Mouse (Mus musculus): ENCODE measurements around the gene Nr1d1. TPM values are rescaled to one million over a fixed set of nuclear protein-coding genes. Genes with fewer than 3 reads are reported as not detected.
A peak's percentile ranks its signal among the peaks of the same experiment; 100 is the strongest.

Nr1d1 gene
- total and polyA plus RNA-seq, 3 experiments = 2.0 to 5.6 TPM; not detected in 1

- peak; percentile 73; the same call in 1 of the 2 replicates for TF ChIP-seq ETS1 (IDR thresholded peaks at IDR 0.05; ENCODE audit: low read depth, low read length)
- no peak for TF ChIP-seq MEF2A (IDR thresholded peaks at IDR 0.05; ENCODE audit: extremely low read depth, insufficient replicate concordance, low read depth, low read length, poor library complexity, severe bottlenecking)
- no peak for TF ChIP-seq POLR2AphosphoS5 (IDR thresholded peaks at IDR 0.05; ENCODE audit: borderline replicate concordance, low read depth, low read length)
Measured at GRCm38 (mm10) chr11:98809457-98810290, 34.5 kb upstream of the Nr1d1 start (continued).

GRCm38 (mm10) chr11:98808417-98808816 is 33.3 kb upstream of the Nr1d1 start:
- no peak for DNase-seq (ENCODE audit: low read depth, low spot score)
- TF ChIP-seq GATA1 (IDR thresholded peaks at IDR 0.05; ENCODE audit: low read depth, low read length) (0 out of 2 replicates have a peak, but pooled peaks have one; percentile 23), ZC3H11A (IDR thresholded peaks at IDR 0.05; ENCODE audit: low read depth, low read length) (no peak), ZNF384 (IDR thresholded peaks at IDR 0.05; ENCODE audit: low read depth, low read length) (peak; percentile 68)
- peaks cover 29 to 32% of the 10 kb centered on the region in 2 experiments for H3K36me3 ChIP-seq (ENCODE audit: control insufficient read depth in 1 of 2, insufficient read depth in 2 of 2, low read length in 2 of 2)
- H3K79me2 ChIP-seq (ENCODE audit: control insufficient read depth, insufficient read depth, low read length, poor library complexity) = peaks cover 29% of the 10 kb centered on the region
- no peaks in the 10 kb centered on the region for H3K27me3 ChIP-seq (ENCODE audit: control insufficient read depth in 1 of 2, insufficient read depth in 2 of 2, low read length in 2 of 2)
- peak overlapping the region; percentile 77 for H3K9ac ChIP-seq (ENCODE audit: control insufficient read depth, low read depth, low read length, poor library complexity, severe bottlenecking)
- peak overlapping the region in 1 of 2 experiments; percentile 93; a peak in 2 of 4 replicates for H3K4me3 ChIP-seq (ENCODE audit: control insufficient read depth in 1 of 2, insufficient read depth in 1 of 2, low read depth in 2 of 2, low read length in 2 of 2)
- H3K4me1 ChIP-seq (ENCODE audit: control insufficient read depth in 1 of 2, insufficient read depth in 2 of 2, low read length in 2 of 2) = peaks cover 3 to 11% of the 10 kb centered on the region in 2 experiments; a peak in 3 of 4 replicates
- no peaks in the 10 kb centered on the region for H3K9me3 ChIP-seq (replicated peaks; ENCODE audit: insufficient read depth, low read length)
- H3K27ac ChIP-seq (ENCODE audit: control insufficient read depth, low read depth, low read length) = peak overlapping the region; percentile 76

GRCm38 (mm10) chr11:98804605-98805004 is 29.5 kb upstream of the Nr1d1 start, which contains the start of gene Casc3:
TSS of gene Casc3 (plus strand) at chr11:98804905.
- H3K27me3 ChIP-seq (ENCODE audit: control insufficient read depth in 1 of 2, insufficient read depth in 2 of 2, low read length in 2 of 2) = no peaks in the 10 kb centered on the region
- H3K4me1 ChIP-seq (ENCODE audit: control insufficient read depth in 1 of 2, insufficient read depth in 2 of 2, low read length in 2 of 2) = peaks cover 3% of the 10 kb centered on the region in 2 experiments; a peak in 3 of 4 replicates
- H3K4me3 ChIP-seq (ENCODE audit: control insufficient read depth in 1 of 2, insufficient read depth in 1 of 2, low read depth in 2 of 2, low read length in 2 of 2) = no peak within 1 kb of the TSS
- no peak within 1 kb of the TSS for H3K9ac ChIP-seq (ENCODE audit: control insufficient read depth, low read depth, low read length, poor library complexity, severe bottlenecking)
- TF ChIP-seq TAL1 (IDR thresholded peaks at IDR 0.05; ENCODE audit: low read length) (no peak), GABPA (IDR thresholded peaks at IDR 0.05; ENCODE audit: low read depth, low read length) (no peak), SIN3A (IDR thresholded peaks at IDR 0.05; ENCODE audit: low read length) (no peak), ZMIZ1 (IDR thresholded peaks at IDR 0.05; ENCODE audit: low read depth, low read length) (no peak), HCFC1 (IDR thresholded peaks at IDR 0.05; ENCODE audit: low read depth, low read length) (no peak), MAZ (IDR thresholded peaks at IDR 0.05; ENCODE audit: low read depth, low read length) (no peak), POLR2AphosphoS2 (IDR thresholded peaks at IDR 0.05; ENCODE audit: low read length) (no peak), POLR2A (IDR thresholded peaks at IDR 0.05; ENCODE audit: control insufficient read depth in 1 of 2, insufficient read depth in 1 of 2, low read depth in 1 of 2, low read length in 2 of 2, poor library complexity in 1 of 2) (no peak), EP300 (IDR thresholded peaks at IDR 0.05; ENCODE audit: low read depth in 1 of 2, low read length in 2 of 2) (no peak), NELFE (IDR thresholded peaks at IDR 0.05; ENCODE audit: low read depth, low read length) (no peak), MXI1 (IDR thresholded peaks at IDR 0.05; ENCODE audit: low read depth, low read length) (no peak), UBTF (IDR thresholded peaks at IDR 0.05; ENCODE audit: borderline replicate concordance, insufficient read depth, low read depth, low read length) (no peak), MEF2A (IDR thresholded peaks at IDR 0.05; ENCODE audit: extremely low read depth, insufficient replicate concordance, low read depth, low read length, poor library complexity, severe bottlenecking) (no peak), MAFK (IDR thresholded peaks at IDR 0.05; ENCODE audit: borderline replicate concordance, low read depth, low read length) (no peak), E2F4 (IDR thresholded peaks at IDR 0.05; ENCODE audit: borderline replicate concordance, low read depth, low read length) (no peak), CHD1 (IDR thresholded peaks at IDR 0.05; ENCODE audit: low read depth, low read length) (no peak), TCF12 (IDR thresholded peaks at IDR 0.05; ENCODE audit: low read depth, low read length) (no peak), MYB (IDR thresholded peaks at IDR 0.05; ENCODE audit: low read depth, low read length) (no peak)
- H3K9me3 ChIP-seq (replicated peaks; ENCODE audit: insufficient read depth, low read length) = no peaks in the 10 kb centered on the region
- no peaks in the 10 kb centered on the region; the same call in 1 of the 2 replicates for H3K79me2 ChIP-seq (ENCODE audit: control insufficient read depth, insufficient read depth, low read length, poor library complexity)
- no peak for DNase-seq (ENCODE audit: low read depth, low spot score)
- H3K27ac ChIP-seq (ENCODE audit: control insufficient read depth, low read depth, low read length) = no peak within 1 kb of the TSS
- H3K36me3 ChIP-seq (ENCODE audit: control insufficient read depth in 1 of 2, insufficient read depth in 2 of 2, low read length in 2 of 2) = peaks cover 12 to 42% of the 10 kb centered on the region in 2 experiments

Measured in MEL (cell line).